Mouse (Mus musculus) brain, embryonic 14.5 days (tissue): ENCODE results near the gene Ackr2.

Source experiments
- CTCF ChIP-seq: fragments of 200-500 bp; IDR thresholded peaks from 2 replicates; pipeline ENCODE4 v1.5.1; 2012; ENCODE audit warnings: inconsistent platforms, mild to moderate bottlenecking, moderate library complexity, borderline replicate concordance; ENCODE audit not compliant: insufficient read depth, insufficient read length; ENCODE audit errors: extremely low read depth
- POLR2A ChIP-seq: fragments of 200-500 bp; IDR thresholded peaks from 2 replicates; pipeline ENCODE4 v1.6.1; 2012; ENCODE audit warnings: mild to moderate bottlenecking, inconsistent platforms, borderline replicate concordance; ENCODE audit not compliant: poor library complexity, insufficient read depth, insufficient read length, severe bottlenecking; ENCODE audit errors: extremely low read depth

- TF ChIP-seq POLR2A = no peak
- TF ChIP-seq CTCF = no peak
These were observed 40.0 kb upstream of the Ackr2 start, which contains the start of gene Higd1a for GRCm38 (mm10) chr9:121858153-121858488.
